Mouse (Mus musculus) thymus, adult 18-20 months (tissue): ENCODE data around the gene Nbas.

Experiments
- DNase-seq, 2 experiments: peaks; one replicate each; pipeline ENCODE4 v3.0.0; 2022; ENCODE audit warnings: mixed read lengths in 2 of 2

Gene Nbas

DNA sequence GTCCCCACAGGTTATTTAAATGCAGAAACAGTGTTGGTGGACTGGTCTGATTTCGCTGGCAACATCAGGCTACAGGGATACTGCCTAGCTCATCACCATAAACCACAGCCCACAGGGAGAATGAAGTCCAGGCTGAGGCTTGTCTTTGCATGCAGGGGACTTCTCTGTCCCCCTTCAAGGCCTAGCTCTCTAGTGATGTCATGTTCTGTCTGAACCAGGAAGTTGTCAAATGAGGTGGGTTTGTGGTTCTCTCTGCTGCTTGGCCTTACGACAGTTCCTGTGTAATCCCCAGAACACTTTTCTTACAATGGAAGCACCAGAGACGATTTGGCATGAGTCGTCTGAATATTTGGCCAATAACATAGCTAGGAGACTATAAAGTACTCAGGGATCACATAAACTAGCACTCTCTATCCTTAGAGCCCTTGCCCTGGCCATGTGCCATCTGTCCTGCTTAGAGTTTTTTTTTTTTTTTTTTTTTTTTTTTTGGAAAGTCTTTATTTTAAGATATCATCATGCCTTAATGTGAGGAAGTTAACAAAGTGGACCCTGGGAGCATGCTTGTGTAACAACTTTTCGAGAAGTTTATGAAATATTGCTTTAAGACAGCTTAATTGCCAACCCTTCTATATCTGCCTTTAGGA, 294.8 kb downstream of the Nbas start:
- no peak for DNase-seq

GRCm38 (mm10) chr12:13564330-13564729, 295.4 kb downstream of the Nbas start:
- no peak for DNase-seq

- DNase-seq, result no peak
Observed at GRCm38 (mm10) chr12:13566421-13566820, 297.5 kb downstream of the Nbas start.

GRCm38 (mm10) chr12:13575158-13575557, 306.2 kb downstream of the Nbas start:
- DNase-seq, result no peak

- DNase-seq, result no peak
Observed at GRCm38 (mm10) chr12:13575605-13576600, 307.0 kb downstream of the Nbas start.

- DNase-seq, result no peak
Observed at GRCm38 (mm10) chr12:13576761-13577160, 307.8 kb downstream of the Nbas start.

DNA sequence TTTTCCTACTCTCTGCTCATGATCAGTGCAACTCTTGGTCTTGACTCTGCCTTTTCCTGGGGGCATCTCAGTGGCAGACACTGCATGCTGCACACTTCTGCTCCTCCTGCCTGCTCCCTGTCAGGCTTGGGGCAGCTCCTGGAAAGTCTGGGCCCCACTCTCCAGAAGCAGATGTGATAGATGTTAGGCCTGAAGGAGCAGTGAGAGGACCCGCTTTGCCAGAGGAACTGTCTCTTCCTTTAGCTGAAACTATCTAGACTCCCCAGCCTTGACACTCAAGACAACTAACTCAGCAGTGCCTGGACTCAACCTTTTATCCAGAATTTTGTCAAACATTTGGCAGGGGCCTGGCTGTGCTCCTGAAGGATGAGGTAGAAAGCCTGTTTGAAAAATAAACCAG, 311.9 kb downstream of the Nbas start:
- no peak for DNase-seq

GRCm38 (mm10) chr12:13583386-13583785, 314.5 kb downstream of the Nbas start:
- no peak for DNase-seq

DNA sequence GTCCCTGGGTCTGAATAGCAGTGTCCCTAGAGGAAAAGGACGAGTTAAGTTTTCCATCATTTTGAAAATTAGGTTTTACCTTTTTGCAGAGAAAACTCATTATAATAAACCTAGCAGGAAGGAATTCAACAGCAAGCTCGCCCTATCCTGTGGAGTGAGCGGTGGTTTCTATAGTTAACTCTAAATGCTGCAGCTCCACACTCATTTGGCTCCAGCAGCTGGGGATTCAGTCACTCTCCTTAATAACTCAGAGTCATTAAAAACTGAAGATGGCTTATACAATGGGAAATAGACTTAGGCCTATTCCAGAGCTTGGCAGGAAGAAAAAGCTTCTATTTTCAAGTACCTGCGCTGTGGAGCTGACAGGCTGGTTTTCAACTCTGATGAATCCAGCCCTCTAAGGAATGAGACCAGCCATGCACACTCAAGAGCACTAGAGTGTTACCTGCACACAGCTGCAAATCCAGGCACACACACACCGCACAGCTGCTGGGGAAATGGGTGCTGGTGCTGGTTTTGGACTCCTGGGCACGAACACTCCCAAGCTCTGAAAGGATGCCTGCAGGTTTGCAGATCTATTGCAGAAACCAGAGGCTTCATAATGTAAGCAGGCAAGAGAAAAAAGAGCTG, 316.7 kb downstream of the Nbas start:
- DNase-seq, result no peak

DNA sequence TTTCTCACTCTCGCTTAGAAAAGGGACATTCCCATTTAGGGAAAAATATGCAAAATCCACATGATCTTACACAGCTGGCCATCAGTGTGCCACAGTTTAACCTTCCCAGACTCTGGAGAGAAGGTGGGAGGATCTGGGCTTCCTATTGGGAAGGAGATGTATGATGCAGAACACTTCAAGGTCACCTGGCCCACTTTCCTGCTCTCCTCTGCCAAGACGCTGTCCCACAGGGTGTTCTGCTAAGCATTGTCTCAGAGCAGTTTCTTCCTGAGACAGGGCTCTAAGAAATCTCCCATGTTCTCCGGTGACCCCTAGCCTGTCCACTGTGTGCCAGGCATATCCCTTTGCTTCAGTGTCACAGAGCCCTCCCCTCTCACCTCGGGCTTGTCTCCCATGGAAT, 318.7 kb downstream of the Nbas start:
- no peak for DNase-seq

- no peak for DNase-seq
Observed at GRCm38 (mm10) chr12:13589021-13589420, 320.1 kb downstream of the Nbas start.

DNA sequence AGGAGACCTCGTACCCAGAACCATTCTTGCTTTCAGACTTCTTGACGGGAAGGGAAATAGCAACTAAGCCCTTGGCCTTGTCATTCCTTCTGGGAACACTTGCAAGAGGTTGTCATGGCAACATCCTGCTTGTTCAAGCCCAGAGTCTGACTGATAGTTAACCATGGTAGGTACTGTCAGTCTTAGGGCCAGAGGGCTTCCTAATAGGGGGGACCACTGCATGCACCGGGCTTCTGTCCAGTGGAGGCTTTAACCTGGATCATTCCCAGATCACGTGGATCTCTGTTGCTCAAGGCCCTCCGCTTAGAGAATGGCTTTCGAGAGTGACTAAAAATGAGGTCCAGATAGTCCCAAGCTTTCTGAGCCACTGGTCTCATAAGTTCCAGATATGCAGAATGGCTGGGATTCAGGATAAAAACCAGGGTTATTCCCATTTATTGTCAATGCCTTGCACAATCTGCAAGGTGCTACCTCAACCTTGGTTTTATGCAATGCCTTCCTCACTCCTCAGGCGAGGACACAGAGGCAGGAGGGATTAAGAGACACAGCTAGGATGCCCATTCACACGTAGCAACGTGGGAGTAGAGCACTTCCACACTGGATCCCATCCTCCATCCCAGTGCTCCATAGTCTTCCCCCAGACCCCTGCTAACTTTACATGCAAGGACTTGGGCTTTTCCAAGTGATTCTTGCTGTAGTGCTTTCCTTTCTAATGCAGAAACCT, 326.0 kb downstream of the Nbas start:
- DNase-seq, result no peak

DNA sequence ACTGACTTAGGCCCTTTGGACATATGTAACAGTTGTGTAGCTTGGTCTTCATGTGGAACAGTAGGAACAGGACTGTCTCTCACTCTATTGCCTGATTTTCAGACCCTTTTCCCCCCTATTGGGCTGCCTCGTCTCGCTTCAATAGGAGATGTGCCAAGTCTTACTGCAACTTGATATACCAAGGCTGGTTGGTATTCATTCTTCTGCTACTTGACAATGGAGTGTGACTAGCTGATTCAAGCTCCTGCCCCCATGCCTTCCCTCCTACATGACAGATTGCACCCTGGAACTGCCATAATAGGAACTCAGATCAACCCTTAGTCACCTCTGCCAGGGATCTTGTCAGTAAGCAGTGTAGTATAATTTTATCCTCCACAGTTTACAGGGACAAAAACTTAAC, 328.1 kb downstream of the Nbas start:
- no peak for DNase-seq

- no peak for DNase-seq
Observed at GRCm38 (mm10) chr12:13598545-13598944, 329.6 kb downstream of the Nbas start.

GRCm38 (mm10) chr12:13602414-13602813, 333.5 kb downstream of the Nbas start:
- DNase-seq, result no peak

GRCm38 (mm10) chr12:13607021-13607420, 338.1 kb downstream of the Nbas start:
- DNase-seq, result no peak

DNA sequence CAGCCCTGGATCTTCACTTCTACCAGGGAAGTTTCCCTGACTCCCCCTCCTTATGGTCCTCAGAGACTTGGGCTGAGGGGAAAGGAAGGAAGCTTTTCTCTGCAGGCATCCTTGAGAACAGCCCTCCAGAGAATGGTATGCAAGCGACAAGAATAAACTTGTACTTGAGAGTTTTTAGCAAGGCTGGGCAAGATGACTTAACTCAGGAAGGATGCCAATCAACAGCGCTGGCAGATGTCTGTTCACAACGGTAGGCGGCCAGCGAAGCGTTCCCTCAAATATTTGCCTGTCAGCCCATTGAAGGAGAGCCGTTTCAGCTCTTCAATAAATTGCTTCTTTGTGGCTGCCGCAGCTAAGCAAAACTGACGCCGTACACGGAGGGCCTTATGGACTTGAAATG, 340.1 kb downstream of the Nbas start:
- no peak for DNase-seq

GRCm38 (mm10) chr12:13613041-13613440, 344.1 kb downstream of the Nbas start:
- no peak for DNase-seq

DNA sequence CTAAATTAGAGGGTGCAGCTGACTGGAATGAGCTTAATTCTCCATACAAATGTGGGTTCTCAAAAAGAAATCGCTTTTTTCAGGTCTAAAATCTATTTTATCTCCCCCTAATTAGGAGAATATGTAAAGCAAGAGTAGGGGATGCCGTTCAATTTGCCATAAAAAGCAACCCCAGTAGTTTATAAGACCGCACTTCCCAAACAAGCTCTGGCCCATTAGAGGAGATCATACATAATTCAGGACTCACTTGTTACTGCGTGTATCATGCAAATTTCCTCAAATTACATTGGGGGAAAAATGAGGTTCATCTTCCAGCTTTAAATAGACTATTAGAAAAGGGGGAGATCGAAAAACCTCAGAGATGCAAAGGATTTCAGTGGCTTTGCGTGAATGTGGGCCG, 346.7 kb downstream of the Nbas start:
- DNase-seq, result no peak

DNA sequence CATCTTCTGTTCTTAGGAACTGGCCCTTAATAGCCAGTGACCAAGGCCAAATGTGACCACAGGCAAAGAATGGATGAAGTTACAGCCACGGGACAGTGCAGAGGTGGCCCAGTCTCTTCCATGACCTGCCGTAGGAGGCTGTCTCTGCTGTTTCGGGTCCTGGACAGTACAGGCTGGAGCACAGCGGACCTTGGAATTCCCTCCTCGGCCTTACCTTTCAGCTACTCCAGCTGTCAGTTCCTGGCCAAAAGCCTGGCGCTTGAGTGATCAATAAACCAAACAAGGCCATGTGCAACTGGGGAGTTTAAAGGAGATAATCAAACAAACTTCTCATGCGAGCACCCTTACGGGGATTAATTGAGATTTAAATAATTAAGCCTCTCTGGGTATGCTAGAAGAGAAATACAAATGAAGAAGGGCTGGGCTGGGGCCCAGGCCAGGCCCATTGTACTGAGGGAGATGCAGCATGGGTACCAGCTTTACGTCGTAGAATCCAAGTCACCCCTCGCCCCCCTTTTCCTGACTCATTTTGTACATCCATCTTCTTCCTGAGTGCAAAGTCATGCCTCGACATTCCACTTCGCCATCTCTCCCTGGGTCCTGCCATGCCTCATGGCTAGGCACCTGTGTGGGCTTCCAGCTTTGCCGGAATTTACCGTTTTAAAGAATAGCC, 353.4 kb downstream of the Nbas start:
- no peak for DNase-seq

GRCm38 (mm10) chr12:13626803-13627706, 358.1 kb downstream of the Nbas start:
- no peak for DNase-seq
